Mouse (Mus musculus) hindbrain, postnatal 0 days (tissue): ENCODE data around the gene Adam23. TPM values are rescaled to one million over a fixed set of nuclear protein-coding genes. Genes with fewer than 3 reads are reported as not detected.

Experiments
- ATAC-seq: fragments of 200-750 bp; cut with Nextera tagmentation; 2 replicates; pipeline ENCODE4 v1.8.0; 2017; ENCODE audit warnings: mild to moderate bottlenecking, moderate TSS enrichment, moderate library complexity
- DNase-seq: peaks from one replicate; pipeline ENCODE4 v3.0.0-alpha.2; 2015; ENCODE audit warnings: low spot score
- H3K27ac ChIP-seq: fragments of 300-500 bp; sonication (generic); 2 replicates; pipeline ENCODE4 v1.5.1; 2014; ENCODE audit warnings: mild to moderate bottlenecking
- H3K27me3 ChIP-seq: fragments of 300-500 bp; sonication (generic); 2 replicates; pipeline ENCODE4 v1.6.1; 2014; ENCODE audit warnings: low read length, mixed read lengths; ENCODE audit not compliant: insufficient read depth
- H3K36me3 ChIP-seq: fragments of 300-500 bp; sonication (generic); 2 replicates; pipeline ENCODE4 v1.6.1; 2014; ENCODE audit warnings: low read length, mixed read lengths; ENCODE audit not compliant: insufficient read depth
- H3K4me1 ChIP-seq: fragments of 300-500 bp; sonication (generic); 2 replicates; pipeline ENCODE4 v1.6.1; 2014; ENCODE audit warnings: antibody characterized with exemption, low read length, mixed read lengths; ENCODE audit not compliant: insufficient read depth
- H3K4me2 ChIP-seq: fragments of 300-500 bp; sonication (generic); 2 replicates; pipeline ENCODE4 v1.6.1; 2014; ENCODE audit warnings: low read depth, mild to moderate bottlenecking, low read length, moderate library complexity, mixed read lengths
- H3K4me3 ChIP-seq: fragments of 300-500 bp; sonication (generic); 2 replicates; pipeline ENCODE4 v1.5.1; 2014; ENCODE audit warnings: low read length
- H3K9ac ChIP-seq: fragments of 300-500 bp; sonication (generic); replicated peaks from 2 replicates; pipeline ENCODE4 v1.6.1; 2014; ENCODE audit warnings: mild to moderate bottlenecking, low read length, moderate library complexity, mixed read lengths
- H3K9me3 ChIP-seq: fragments of 300-500 bp; sonication (generic); 2 replicates; pipeline ENCODE4 v1.6.1; 2016; ENCODE audit warnings: low read length, mixed read lengths
- CTCF ChIP-seq: IDR thresholded peaks from 2 replicates; pipeline ENCODE4 v1.5.1; 2016; ENCODE audit warnings: antibody characterized with exemption, control low read depth, low read depth
- WGBS: fragments of 180-500 bp; shearing (Covaris S2); extraction: QIAGEN DNeasy Blood & Tissue Kit; methylation state at CpG from one replicate; pipeline ENCODE4 v1.1.7; 2014; 5-methylcytosine and 5-hydroxymethylcytosine counted together
- polyA plus RNA-seq: library from polyadenylated mRNA; unstranded; fragments of >200 nt; fragmentation: Nextera tagmentation; extraction: Ambion mirVana; gene quantifications from 2 replicates; pipeline ENCODE4 v1.2.1, GENCODE M21; 2015
- total RNA-seq: library from RNA; depleted of rRNA; stranded (reverse); fragments of >200 nt; gene quantifications from 2 replicates; pipeline ENCODE4 v1.2.3, GENCODE M21; 2014; rRNA removed

Adam23 gene
- total RNA-seq (46.5 and 62.1 TPM in 2 replicates), polyA plus RNA-seq (19.2 and 19.9 TPM in 2 replicates)

DNA sequence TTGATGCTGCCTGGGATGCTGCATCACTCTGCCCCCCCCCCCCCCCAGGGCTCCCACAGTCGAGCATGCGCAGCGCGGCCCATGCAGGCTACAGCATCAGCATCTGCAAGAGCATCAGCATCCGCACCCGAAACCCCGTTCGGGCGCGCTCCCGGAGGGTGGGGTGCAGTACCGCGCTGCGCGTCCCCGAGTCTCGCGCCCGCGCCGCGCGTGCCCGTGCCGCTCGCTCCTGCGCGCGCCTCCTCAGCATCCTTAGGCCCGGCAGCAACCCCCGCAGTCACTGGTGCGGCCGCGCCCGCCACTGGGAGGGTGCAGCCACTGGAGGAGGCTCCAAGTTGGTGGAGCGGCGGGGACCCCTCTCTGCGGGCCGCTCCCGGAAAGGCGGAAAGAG is at the start of gene Adam23:
Adam23 (plus strand) TSS at position 236 of the 391 bp plus-strand sequence.
- Histone ChIP-seq H3K27ac (peak within 1 kb of the TSS; percentile 78), H3K4me2 (peak within 1 kb of the TSS; percentile 82), H3K4me3 (peak within 1 kb of the TSS; percentile 88), H3K9ac (peak within 1 kb of the TSS; percentile 90), H3K4me1 (no peaks in the 10 kb centered on the region), H3K36me3 (no peaks in the 10 kb centered on the region), H3K27me3 (no peaks in the 10 kb centered on the region), H3K9me3 (no peaks in the 10 kb centered on the region)
- under 1% methylated on average over 41 of the region's 41 CpGs for WGBS
- TF ChIP-seq CTCF: no peak
- DNase-seq (peak; percentile 90), ATAC-seq (peak; percentile 90)

DNA sequence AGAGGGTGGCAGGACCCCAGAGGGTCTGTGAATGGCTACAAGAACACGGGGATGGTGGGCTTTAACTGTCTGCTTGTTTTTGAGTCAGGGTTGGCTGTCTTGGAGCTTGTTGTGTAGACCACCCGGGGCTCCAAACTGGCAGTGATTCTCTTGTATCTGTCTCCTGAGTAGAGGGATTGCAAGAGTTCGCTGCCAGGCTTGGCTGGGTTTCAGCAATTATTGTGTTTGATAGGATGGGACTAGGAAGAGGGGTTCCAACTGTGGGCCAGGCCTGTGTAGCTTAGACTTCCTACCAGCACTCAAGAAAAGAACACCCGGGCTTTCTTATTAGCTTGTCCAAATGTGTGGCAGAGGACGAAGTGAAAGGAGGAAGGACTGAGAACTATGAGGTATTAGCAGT is 44.6 kb upstream of the Adam23 start:
- Histone ChIP-seq H3K9me3 (no peaks in the 10 kb centered on the region), H3K4me1 (no peaks in the 10 kb centered on the region), H3K27ac (no peak overlapping the region), H3K9ac (no peak overlapping the region), H3K27me3 (no peaks in the 10 kb centered on the region), H3K4me2 (no peak overlapping the region), H3K4me3 (no peak overlapping the region), H3K36me3 (no peaks in the 10 kb centered on the region)
- DNase-seq (peak; percentile 28), ATAC-seq (no peak)
- no peak for TF ChIP-seq CTCF
- WGBS: 46% methylated on average over 5 of the region's 5 CpGs

DNA sequence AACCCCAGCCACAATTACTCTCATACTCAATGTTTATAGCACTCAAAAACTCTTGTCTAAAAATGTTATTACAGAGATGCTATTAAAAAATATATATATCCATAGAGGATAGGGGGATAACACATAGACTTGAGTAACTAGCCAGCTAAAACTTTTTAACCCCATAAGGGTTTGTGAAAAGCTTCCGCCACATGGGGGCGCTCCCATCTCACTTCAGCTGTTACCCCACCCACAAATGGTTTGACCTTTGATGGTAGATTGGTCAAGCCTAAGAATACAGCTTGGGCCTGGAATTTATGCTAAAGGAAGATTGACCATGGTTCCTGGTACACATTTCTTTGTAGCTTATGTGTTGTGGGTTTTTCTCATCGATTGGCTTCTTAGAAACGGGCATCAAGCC is 42.1 kb upstream of the Adam23 start:
- no peak overlapping the region for H3K9ac ChIP-seq
- H3K9me3 ChIP-seq: no peaks in the 10 kb centered on the region
- no peak for ATAC-seq
- H3K4me2 ChIP-seq: no peak overlapping the region
- DNase-seq: no peak
- 50% methylated on average over 4 of the region's 4 CpGs for WGBS
- no peak overlapping the region for H3K4me3 ChIP-seq
- H3K27ac ChIP-seq: no peak overlapping the region
- H3K27me3 ChIP-seq: no peaks in the 10 kb centered on the region
- peak; percentile 19; the same call in 1 of the 2 replicates for TF ChIP-seq CTCF
- H3K36me3 ChIP-seq: no peaks in the 10 kb centered on the region
- H3K4me1 ChIP-seq: no peaks in the 10 kb centered on the region

DNA sequence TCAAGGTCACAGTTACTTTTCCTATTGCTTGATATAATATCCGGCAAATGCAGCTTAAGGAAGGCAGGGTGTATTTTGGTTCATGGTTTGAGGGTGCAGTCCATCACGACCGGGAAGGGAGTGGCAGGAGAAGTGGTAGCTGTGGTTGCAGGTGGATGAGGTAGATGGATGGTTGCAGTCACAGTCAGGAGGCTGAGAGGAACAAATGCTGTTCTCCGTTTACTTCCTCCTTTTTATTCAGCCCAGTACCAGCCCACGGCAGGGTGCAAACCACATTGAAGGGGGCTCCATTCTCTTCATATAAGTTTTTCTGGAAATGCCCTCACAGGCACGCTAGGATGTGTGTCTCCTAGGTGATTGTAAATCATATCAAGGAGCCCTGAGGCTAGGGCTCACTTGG is 37.3 kb upstream of the Adam23 start:
- Histone ChIP-seq H3K36me3 (no peaks in the 10 kb centered on the region), H3K4me2 (no peak overlapping the region), H3K9me3 (no peaks in the 10 kb centered on the region), H3K9ac (no peak overlapping the region), H3K27ac (no peak overlapping the region), H3K4me1 (no peaks in the 10 kb centered on the region), H3K27me3 (no peaks in the 10 kb centered on the region), H3K4me3 (no peak overlapping the region)
- TF ChIP-seq CTCF: no peak
- no peak for DNase-seq
- ATAC-seq: no peak
- 73% methylated on average over 6 of the region's 6 CpGs for WGBS

DNA sequence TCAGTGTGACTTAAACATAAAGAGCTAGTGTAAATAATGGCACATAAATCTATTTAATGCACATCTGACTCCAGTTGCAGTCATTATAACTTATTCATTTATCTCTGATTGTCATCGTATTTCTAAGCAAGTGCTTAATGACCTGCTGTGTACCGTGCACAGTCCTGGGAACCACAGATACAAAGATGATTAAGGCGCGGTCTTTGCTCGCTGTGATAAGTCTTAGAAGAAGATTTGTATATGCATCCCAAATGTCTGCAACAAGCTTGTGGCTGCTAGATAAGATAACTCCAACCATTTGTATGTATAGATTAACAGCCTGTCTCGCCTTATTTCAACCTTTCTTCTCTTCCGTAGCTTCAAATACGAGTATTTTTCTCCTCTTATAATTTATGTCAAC is 27.2 kb upstream of the Adam23 start:
- 80% methylated on average over 8 of the region's 8 CpGs for WGBS
- TF ChIP-seq CTCF: no peak
- Histone ChIP-seq H3K9ac (no peak overlapping the region), H3K27me3 (no peaks in the 10 kb centered on the region), H3K9me3 (no peaks in the 10 kb centered on the region), H3K27ac (no peak overlapping the region), H3K36me3 (no peaks in the 10 kb centered on the region), H3K4me2 (no peak overlapping the region), H3K4me1 (no peaks in the 10 kb centered on the region), H3K4me3 (no peak overlapping the region)
- DNase-seq (no peak), ATAC-seq (no peak)

DNA sequence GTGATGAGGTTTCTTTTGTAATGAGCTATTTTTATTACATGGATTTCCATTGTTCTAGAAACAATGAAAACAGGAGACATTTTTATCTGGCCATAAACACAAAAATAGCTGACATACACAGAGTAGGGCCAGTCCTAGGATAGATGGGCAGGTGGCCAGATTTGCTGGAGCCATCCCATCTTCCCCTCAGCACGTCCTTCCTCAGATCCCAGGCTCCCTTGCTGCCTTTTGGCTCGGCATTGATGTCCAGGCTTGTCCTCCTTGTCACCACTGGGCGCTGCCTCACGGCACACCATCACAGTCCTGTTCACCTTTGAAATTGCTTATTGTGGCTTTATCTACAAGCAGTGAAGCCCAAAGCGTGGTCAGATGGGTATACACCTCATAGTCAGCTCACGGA is 15.0 kb upstream of the Adam23 start:
- Histone ChIP-seq H3K27ac (no peak overlapping the region), H3K9ac (no peak overlapping the region), H3K4me3 (no peak overlapping the region), H3K9me3 (no peaks in the 10 kb centered on the region), H3K4me2 (no peak overlapping the region), H3K27me3 (no peaks in the 10 kb centered on the region), H3K36me3 (no peaks in the 10 kb centered on the region), H3K4me1 (no peaks in the 10 kb centered on the region)
- TF ChIP-seq CTCF: no peak
- DNase-seq: no peak
- 80% methylated on average over 6 of the region's 6 CpGs for WGBS
- no peak for ATAC-seq

DNA sequence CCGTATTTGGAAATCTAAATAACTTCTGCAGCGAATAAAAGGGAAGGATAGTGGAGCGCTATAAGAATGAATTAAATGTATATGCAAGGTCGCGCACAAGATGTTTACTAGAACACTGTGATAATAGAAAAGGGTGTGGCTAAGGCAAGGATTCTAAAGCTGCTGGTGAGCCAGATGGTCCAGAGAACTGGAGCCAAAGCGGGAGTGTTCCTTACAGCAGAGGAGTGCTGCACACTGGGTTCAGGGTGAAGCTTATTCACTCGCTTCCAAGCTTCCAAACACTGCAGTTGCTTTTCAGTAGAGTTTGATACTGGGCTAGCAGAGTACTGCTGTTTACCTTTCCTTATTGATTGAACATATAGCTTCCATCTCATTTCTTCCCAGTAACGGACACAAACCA is 14.5 kb upstream of the Adam23 start:
- no peaks in the 10 kb centered on the region for H3K4me1 ChIP-seq
- DNase-seq: no peak
- H3K4me2 ChIP-seq: no peak overlapping the region
- H3K27ac ChIP-seq: no peak overlapping the region
- no peaks in the 10 kb centered on the region for H3K9me3 ChIP-seq
- no peak for TF ChIP-seq CTCF
- H3K9ac ChIP-seq: no peak overlapping the region
- no peak for ATAC-seq
- H3K36me3 ChIP-seq: no peaks in the 10 kb centered on the region
- H3K4me3 ChIP-seq: no peak overlapping the region
- H3K27me3 ChIP-seq: no peaks in the 10 kb centered on the region
- WGBS: 86% methylated on average over 8 of the region's 8 CpGs
